Mouse (Mus musculus) spleen, postnatal 0 days (tissue): ENCODE results near the gene Gm5615. TPM values are rescaled to one million over a fixed set of nuclear protein-coding genes. Genes with fewer than 3 reads are reported as not detected.

Source experiments
- polyA plus RNA-seq: library from polyadenylated mRNA; unstranded; fragments of >200 nt; fragmentation: Nextera tagmentation; extraction: Ambion mirVana; gene quantifications from 2 replicates; pipeline ENCODE4 v1.2.1, GENCODE M21; 2015

Gm5615 gene
- not detected in 2 replicates for polyA plus RNA-seq

GRCm38 (mm10) chr9:36541863-36542262 is at the start of gene Gm5615:
TSS of gene Gm5615 (minus strand) at chr9:36541963.

GRCm38 (mm10) chr9:36582535-36582934 is 40.8 kb upstream of the Gm5615 start, which contains the start of gene Gm17689:
TSS of gene Gm17689 (minus strand) at chr9:36582635.

Other genes starting within 250 kb of the Gm5615 start
- gene Gm7257, start 110.1 kb downstream of the Gm5615 start, polyA plus RNA-seq = not detected in 2 replicates
- gene Gm9513, start 66.3 kb downstream of the Gm5615 start, polyA plus RNA-seq = not detected in 2 replicates
- gene Gm17689, start 40.7 kb upstream of the Gm5615 start, polyA plus RNA-seq = not detected in 2 replicates
- not detected in 2 replicates for gene A630095E13Rik, start 101.4 kb upstream of the Gm5615 start, polyA plus RNA-seq
- 0.04 TPM in 1 of 2 replicates, not detected in the other for gene Acrv1, start 151.3 kb upstream of the Gm5615 start, polyA plus RNA-seq
- 23.0 and 24.6 TPM in 2 replicates for gene Chek1, start 185.1 kb upstream of the Gm5615 start, polyA plus RNA-seq
- 115 and 117 TPM in 2 replicates for gene Stt3a, start 225.7 kb upstream of the Gm5615 start, polyA plus RNA-seq